Mouse (Mus musculus): ENCODE results near the gene Tubgcp5.

GRCm38 (mm10) chr7:55767926-55768325 is 26.0 kb upstream of the Tubgcp5 start, which contains the start of gene Siglech:
- TF ChIP-seq JUND (conservative IDR thresholded peaks at IDR 0.05; ENCODE audit: low read depth, low read length) (no peak), MAFK (IDR thresholded peaks at IDR 0.05; ENCODE audit: insufficient replicate concordance, low read length) (no peak), POLR2A (IDR thresholded peaks at IDR 0.05; ENCODE audit: low read depth, low read length) (no peak), SIN3A (IDR thresholded peaks at IDR 0.05; ENCODE audit: low read length) (no peak), CTCF (conservative IDR thresholded peaks at IDR 0.05 in 1 of 2, IDR thresholded peaks at IDR 0.05 in 1 of 2; ENCODE audit: low read depth in 2 of 2, low read length in 2 of 2) (no peak), CHD2 (IDR thresholded peaks at IDR 0.05; ENCODE audit: low read length) (no peak), MAX (IDR thresholded peaks at IDR 0.05; ENCODE audit: low read length) (no peak), NELFE (IDR thresholded peaks at IDR 0.05; ENCODE audit: low read depth, low read length) (no peak), ETS1 (conservative IDR thresholded peaks at IDR 0.05; ENCODE audit: low read depth, low read length) (no peak)

All from CH12.LX (cell line).